23 mouse cellular contexts compared by ENCODE assay signal in the genomic region with DNA sequence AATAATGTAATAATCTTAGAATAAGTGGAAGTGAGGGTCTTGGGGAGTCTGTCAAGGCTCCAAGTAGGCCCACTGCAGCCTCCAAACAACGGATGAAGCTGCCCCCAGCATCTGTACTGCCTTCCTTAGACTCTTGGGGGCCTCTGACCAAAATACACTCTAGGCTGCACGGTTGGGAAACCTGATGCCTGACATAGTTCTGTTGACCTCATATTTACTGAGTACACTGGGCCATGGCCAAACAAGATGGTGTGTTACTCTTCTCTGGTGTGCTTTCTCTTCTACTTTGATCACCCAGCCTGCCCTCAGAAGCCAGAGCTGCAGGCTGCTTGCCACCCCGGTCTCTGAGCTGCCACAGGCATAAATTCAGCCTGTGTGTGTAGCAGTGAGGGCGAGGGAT.
DNase-seq lines count a peak whose midpoint lies in the region; ATAC-seq and TF ChIP-seq lines count a peak whose summit lies in the region.
"Had no signal": no experiment of that assay in that cellular context is flagged by ENCODE, and none has a peak within 500 bp of the region (broad histone marks: within the 10 kb centered on the region; RNA-seq: fewer than 3 reads in every experiment).

No protein-coding gene starts in this region.

- H3K4me2 ChIP-seq in liver, embryonic 15.5 days = no peak overlapping the region
- H3K4me2 ChIP-seq: embryonic facial prominence, embryonic 15.5 days; forebrain, embryonic 12.5 days; hindbrain, embryonic 15.5 days; neural tube, embryonic 12.5 days had no signal

- no peaks in the 10 kb centered on the region for H3K36me3 ChIP-seq in liver, embryonic 15.5 days (replicated peaks)
- H3K36me3 ChIP-seq: embryonic facial prominence, embryonic 10.5 days; embryonic facial prominence, embryonic 15.5 days; forebrain, embryonic 12.5 days; hindbrain, embryonic 10.5 days; hindbrain, embryonic 15.5 days; neural tube, embryonic 12.5 days had no signal

- DNase-seq in left cerebral cortex, adult 2 months (ENCODE audit: extremely low spot score in 1 of 2, low spot score in 2 of 2) = no peak
- DNase-seq in left cerebral cortex, postnatal 14 days (ENCODE audit: low spot score in 2 of 2) = no peak
- DNase-seq in 3T3-L1 (ENCODE audit: low read depth, low spot score) (peak; percentile 34), 416B (ENCODE audit: low read depth) (peak; percentile 25)
- DNase-seq in ovary, postnatal 14 days (ENCODE audit: low spot score) = no peak
- DNase-seq: cerebellum, adult 2 months; forebrain, postnatal 0 days; heart, postnatal 14 days; kidney, adult 11 months; layer of hippocampus, postnatal 36 days; thymus, postnatal 4 days had no signal

- no peak overlapping the region for H3K9ac ChIP-seq in liver, embryonic 15.5 days
- H3K9ac ChIP-seq: embryonic facial prominence, embryonic 15.5 days; forebrain, embryonic 12.5 days; forebrain, postnatal 0 days; hindbrain, embryonic 15.5 days; liver, embryonic 14.5 days; neural tube, embryonic 12.5 days had no signal

- intact Hi-C loops in left cerebral cortex, adult 2 months (cut with DNase I) = loop anchor here (2.0 kb wide), 2 partner anchors 15 to 17 kb away; no protein-coding TSS in a partner anchor
- intact Hi-C loops in left cerebral cortex, postnatal 14 days (cut with DNase I) = no loop called here

- ATAC-seq in liver, embryonic 15.5 days (ENCODE audit: insufficient read depth) = peak; percentile 47; the same call in 1 of the 2 replicates
- no peak for ATAC-seq in cerebellum, adult (ENCODE audit: insufficient number of reproducible peaks, low FRiP score, low TSS enrichment)
- ATAC-seq: forebrain, postnatal 0 days; inflammation-experienced regulatory T-cells, adult 6 months; midbrain, embryonic 16.5 days had no signal

- WGBS in liver, embryonic 15.5 days (ENCODE audit: insufficient replicate concordance) = 31% methylated on average over 4 of the region's 4 CpGs

- H3K4me3 ChIP-seq in left cerebral cortex, adult 2 months = no peak overlapping the region
- no peak overlapping the region for H3K4me3 ChIP-seq in liver, embryonic 15.5 days (replicated peaks)
- H3K4me3 ChIP-seq: embryonic facial prominence, embryonic 10.5 days; embryonic facial prominence, embryonic 15.5 days; forebrain, embryonic 12.5 days; hindbrain, embryonic 10.5 days; hindbrain, embryonic 15.5 days; neural tube, embryonic 12.5 days had no signal

- no peaks in the 10 kb centered on the region for H3K9me3 ChIP-seq in liver, embryonic 15.5 days (replicated peaks)
- H3K9me3 ChIP-seq: embryonic facial prominence, embryonic 10.5 days; embryonic facial prominence, embryonic 15.5 days; forebrain, embryonic 12.5 days; hindbrain, embryonic 15.5 days; neural tube, embryonic 12.5 days had no signal

- no peak for TF ChIP-seq CTCF in left cerebral cortex, adult 2 months (IDR thresholded peaks at IDR 0.05)

- H3K27ac ChIP-seq in left cerebral cortex, adult 2 months = peak overlapping the region; percentile 75; the same call in 1 of the 2 replicates
- H3K27ac ChIP-seq in liver, embryonic 15.5 days (replicated peaks) = no peak overlapping the region
- H3K27ac ChIP-seq: embryonic facial prominence, embryonic 10.5 days; embryonic facial prominence, embryonic 15.5 days; forebrain, embryonic 12.5 days; hindbrain, embryonic 10.5 days; hindbrain, embryonic 15.5 days; liver, embryonic 14.5 days; macrophage; neural tube, embryonic 12.5 days had no signal

- peaks cover 8% of the 10 kb centered on the region for H3K27me3 ChIP-seq in liver, embryonic 15.5 days
- H3K27me3 ChIP-seq: hindbrain, embryonic 15.5 days; neural tube, embryonic 12.5 days had no signal

- H3K4me1 ChIP-seq in liver, embryonic 15.5 days (replicated peaks) = 0 out of 2 replicates have a peak, but pooled peaks cover 6% of the 10 kb centered on the region
- H3K4me1 ChIP-seq: embryonic facial prominence, embryonic 15.5 days; neural tube, embryonic 12.5 days had no signal

Comparison
In these comparisons a context has a peak if more than half of its experiments do, and no peak if none do; other contexts are left out.
1. DNase-seq: peak in 3T3-L1 (single experiment) and 416B (single experiment); none in left cerebral cortex, adult 2 months (0 of 2), left cerebral cortex, postnatal 14 days (0 of 2) and ovary, postnatal 14 days (single experiment).